Mouse (Mus musculus) liver, adult 2 months (tissue): ENCODE data around the gene Dlg2. TPM values are rescaled to one million over a fixed set of nuclear protein-coding genes. Genes with fewer than 3 reads are reported as not detected.

ENCODE experiments used
- DNase-seq: peaks from one replicate; pipeline ENCODE4 v3.0.0-alpha.2; 2011; ENCODE audit warnings: low read depth, low spot score; ENCODE audit errors: extremely low read depth
- H3K27ac ChIP-seq: fragments of 200-500 bp; replicated peaks from 2 replicates; pipeline ENCODE4 v1.5.1; 2012; ENCODE audit warnings: low read depth, mild to moderate bottlenecking, control low read depth, inconsistent platforms, low read length; ENCODE audit not compliant: insufficient read depth
- H3K27me3 ChIP-seq: fragments of 200-500 bp; 2 replicates; pipeline ENCODE4 v1.6.1; 2012; ENCODE audit warnings: mild to moderate bottlenecking, moderate library complexity, low read length, inconsistent platforms; ENCODE audit not compliant: control insufficient read depth, insufficient read depth
- H3K36me3 ChIP-seq: fragments of 200-500 bp; 2 replicates; pipeline ENCODE4 v1.6.1; 2012; ENCODE audit warnings: low read length, inconsistent platforms; ENCODE audit not compliant: control insufficient read depth, insufficient read depth
- H3K4me1 ChIP-seq: fragments of 200-500 bp; 2 replicates; pipeline ENCODE4 v1.6.1; 2011; ENCODE audit warnings: low read length; ENCODE audit not compliant: control insufficient read depth, insufficient read depth
- H3K4me3 ChIP-seq: fragments of 200-500 bp; 2 replicates; pipeline ENCODE4 v1.5.1; 2011; ENCODE audit warnings: low read depth, mild to moderate bottlenecking, control low read depth, low read length, moderate library complexity; ENCODE audit not compliant: insufficient read depth
- H3K79me2 ChIP-seq: fragments of 200-500 bp; 2 replicates; pipeline ENCODE4 v1.6.1; 2012; ENCODE audit warnings: inconsistent platforms, mild to moderate bottlenecking, low read length, moderate library complexity; ENCODE audit not compliant: control insufficient read depth, insufficient read depth
- H3K9ac ChIP-seq: fragments of 200-500 bp; 2 replicates; pipeline ENCODE4 v1.6.1; 2012; ENCODE audit warnings: low read depth, mild to moderate bottlenecking, control low read depth, inconsistent platforms, low read length
- CTCF ChIP-seq: fragments of 200-500 bp; IDR thresholded peaks from 2 replicates; pipeline ENCODE4 v1.5.1; 2011; ENCODE audit warnings: low read depth, low read length, control low read depth
- POLR2A ChIP-seq: fragments of 200-500 bp; IDR thresholded peaks from 2 replicates; pipeline ENCODE4 v1.6.1; 2011; ENCODE audit warnings: low read length, control low read depth; ENCODE audit not compliant: insufficient read depth; ENCODE audit errors: extremely low read depth
- WGBS: fragments of 180-500 bp; shearing (Covaris S2); methylation state at CpG from one replicate; pipeline ENCODE4 v1.1.7; 2018; 5-methylcytosine and 5-hydroxymethylcytosine counted together
- polyA plus RNA-seq: library from polyadenylated mRNA; depleted of rRNA; stranded (reverse); fragments of >200 nt; gene quantifications from 2 replicates; pipeline ENCODE4 v1.2.3, GENCODE M21; 2012
- total RNA-seq: library from RNA; depleted of rRNA; stranded (reverse); fragments of >200 nt; gene quantifications from 2 replicates; pipeline ENCODE4 v1.2.3, GENCODE M21; 2014

Gene Dlg2
- total and polyA plus RNA-seq, 2 experiments, result 0.65 TPM; not detected in 1

GRCm38 (mm10) chr7:91096467-91096866 is 620.0 kb downstream of the Dlg2 start:
- Histone ChIP-seq H3K27ac (no peak overlapping the region), H3K9ac (no peak overlapping the region), H3K36me3 (no peaks in the 10 kb centered on the region), H3K4me3 (no peak overlapping the region), H3K27me3 (no peaks in the 10 kb centered on the region), H3K4me1 (no peaks in the 10 kb centered on the region), H3K79me2 (no peaks in the 10 kb centered on the region)
- TF ChIP-seq POLR2A (no peak), CTCF (no peak)
- WGBS, result 85% methylated on average over 7 of the region's 7 CpGs
- no peak for DNase-seq

- Histone ChIP-seq H3K27ac (no peak overlapping the region), H3K9ac (no peak overlapping the region), H3K4me3 (no peak overlapping the region), H3K79me2 (no peaks in the 10 kb centered on the region), H3K27me3 (no peaks in the 10 kb centered on the region), H3K4me1 (no peaks in the 10 kb centered on the region), H3K36me3 (no peaks in the 10 kb centered on the region)
- 71% methylated on average over 3 of the region's 3 CpGs for WGBS
- no peak for DNase-seq
- TF ChIP-seq POLR2A (no peak), CTCF (no peak)
These were observed 622.0 kb downstream of the Dlg2 start for GRCm38 (mm10) chr7:91098521-91098920.

- Histone ChIP-seq H3K9ac (no peak overlapping the region), H3K79me2 (no peaks in the 10 kb centered on the region), H3K4me3 (no peak overlapping the region), H3K27ac (no peak overlapping the region), H3K36me3 (no peaks in the 10 kb centered on the region), H3K27me3 (no peaks in the 10 kb centered on the region), H3K4me1 (no peaks in the 10 kb centered on the region)
- DNase-seq, result no peak
- TF ChIP-seq CTCF (no peak), POLR2A (no peak)
- WGBS, result 49% methylated on average over 3 of the region's 3 CpGs
These were observed 633.1 kb downstream of the Dlg2 start for GRCm38 (mm10) chr7:91109575-91109974.

- no peak for DNase-seq
- WGBS, result 50% methylated on average over 4 of the region's 4 CpGs
- Histone ChIP-seq H3K79me2 (no peaks in the 10 kb centered on the region), H3K9ac (no peak overlapping the region), H3K27ac (no peak overlapping the region), H3K36me3 (no peaks in the 10 kb centered on the region), H3K4me3 (no peak overlapping the region), H3K27me3 (no peaks in the 10 kb centered on the region), H3K4me1 (no peaks in the 10 kb centered on the region)
- no peak for TF ChIP-seq POLR2A
- TF ChIP-seq CTCF, result no peak
These were observed 655.7 kb downstream of the Dlg2 start for GRCm38 (mm10) chr7:91132128-91132527.

- Histone ChIP-seq H3K79me2 (no peaks in the 10 kb centered on the region), H3K27me3 (no peaks in the 10 kb centered on the region), H3K27ac (no peak overlapping the region), H3K4me1 (no peaks in the 10 kb centered on the region), H3K9ac (no peak overlapping the region), H3K36me3 (no peaks in the 10 kb centered on the region), H3K4me3 (no peak overlapping the region)
- TF ChIP-seq POLR2A, result no peak
- no peak for TF ChIP-seq CTCF
- WGBS, result 81% methylated on average over 1 of the region's 1 CpGs
- no peak for DNase-seq
These were observed 677.6 kb downstream of the Dlg2 start for GRCm38 (mm10) chr7:91154096-91154495.

GRCm38 (mm10) chr7:91159144-91159543 is 682.7 kb downstream of the Dlg2 start:
- 81% methylated on average over 5 of the region's 5 CpGs for WGBS
- Histone ChIP-seq H3K27me3 (no peaks in the 10 kb centered on the region), H3K9ac (no peak overlapping the region), H3K79me2 (no peaks in the 10 kb centered on the region), H3K4me1 (no peaks in the 10 kb centered on the region), H3K36me3 (no peaks in the 10 kb centered on the region), H3K4me3 (no peak overlapping the region), H3K27ac (no peak overlapping the region)
- DNase-seq, result no peak
- no peak for TF ChIP-seq CTCF
- TF ChIP-seq POLR2A, result no peak

GRCm38 (mm10) chr7:91161643-91162175 is 685.2 kb downstream of the Dlg2 start:
- Histone ChIP-seq H3K4me3 (no peak overlapping the region), H3K79me2 (no peaks in the 10 kb centered on the region), H3K27me3 (no peaks in the 10 kb centered on the region), H3K4me1 (no peaks in the 10 kb centered on the region), H3K27ac (no peak overlapping the region), H3K9ac (no peak overlapping the region), H3K36me3 (no peaks in the 10 kb centered on the region)
- no peak for DNase-seq
- WGBS, result 67% methylated on average over 2 of the region's 2 CpGs
- TF ChIP-seq POLR2A (no peak), CTCF (no peak)
